Mouse (Mus musculus): ENCODE data around the gene Cd320.

GRCm38 (mm10) chr17:33802221-33802620 is 40.7 kb upstream of the Cd320 start:
- peak; percentile 65 for TF ChIP-seq CTCF (IDR thresholded peaks at IDR 0.05)
- no peak for TF ChIP-seq EP300 (IDR thresholded peaks at IDR 0.05)
